Mouse (Mus musculus): ENCODE results near the gene Dclre1c.
"Not testable (repeated sequence)": the region's sequence is repeated elsewhere in the genome, so short reads cannot be mapped to it uniquely, and the experiment has no call there.

Gene Dclre1c

GRCm38 (mm10) chr2:3423841-3424578 is at the start of gene Dclre1c:
Gene Dclre1c, plus strand, starts transcription at chr2:3424131.
- DNase-seq (ENCODE audit: low spot score in 2 of 2), result peak; percentile 91 to 95

- no peak for DNase-seq (ENCODE audit: low spot score in 2 of 2)
Observed at GRCm38 (mm10) chr2:3387105-3387860, 36.6 kb upstream of the Dclre1c start.

- no peak for DNase-seq (ENCODE audit: low spot score in 2 of 2)
Observed at GRCm38 (mm10) chr2:3391945-3392344, 32.0 kb upstream of the Dclre1c start.

- DNase-seq (ENCODE audit: low spot score in 2 of 2), result not testable (repeated sequence)
Observed at GRCm38 (mm10) chr2:3397110-3397509, 26.8 kb upstream of the Dclre1c start, which contains the start of gene Olah. Gene Olah, minus strand, starts transcription at chr2:3397210.

GRCm38 (mm10) chr2:3405981-3406380 is 17.9 kb upstream of the Dclre1c start:
- no peak for DNase-seq (ENCODE audit: low spot score in 2 of 2)

GRCm38 (mm10) chr2:3407756-3408155 is 16.2 kb upstream of the Dclre1c start:
- no peak for DNase-seq (ENCODE audit: low spot score in 2 of 2)

GRCm38 (mm10) chr2:3414241-3414640 is 9.7 kb upstream of the Dclre1c start:
- peak in 1 of 2 experiments; percentile 14 for DNase-seq (ENCODE audit: low spot score in 2 of 2)

GRCm38 (mm10) chr2:3415676-3416075 is 8.3 kb upstream of the Dclre1c start:
- no peak for DNase-seq (ENCODE audit: low spot score in 2 of 2)

GRCm38 (mm10) chr2:3418883-3419431 is 5.0 kb upstream of the Dclre1c start:
- DNase-seq (ENCODE audit: low spot score in 2 of 2), result peak; percentile 96

- DNase-seq (ENCODE audit: low spot score in 2 of 2), result no peak
Observed at GRCm38 (mm10) chr2:3420157-3420556, 3.8 kb upstream of the Dclre1c start.

GRCm38 (mm10) chr2:3422548-3422947 is 1.4 kb upstream of the Dclre1c start, which contains the start of gene Meig1:
Gene Meig1, minus strand, starts transcription at chr2:3422648.
- no peak for DNase-seq (ENCODE audit: low spot score in 2 of 2)

- no peak for DNase-seq (ENCODE audit: low spot score in 2 of 2)
Observed at GRCm38 (mm10) chr2:3424579-3424910, 614 bp downstream of the Dclre1c start.

- no peak for DNase-seq (ENCODE audit: low spot score in 2 of 2)
Observed at GRCm38 (mm10) chr2:3430956-3431355, 7.0 kb downstream of the Dclre1c start.

GRCm38 (mm10) chr2:3435369-3436061 is 11.6 kb downstream of the Dclre1c start:
- no peak for DNase-seq (ENCODE audit: low spot score in 2 of 2)

- DNase-seq (ENCODE audit: low spot score in 2 of 2), result no peak
Observed at GRCm38 (mm10) chr2:3437956-3438355, 14.0 kb downstream of the Dclre1c start.

GRCm38 (mm10) chr2:3444206-3444605 is 20.3 kb downstream of the Dclre1c start:
- no peak for DNase-seq (ENCODE audit: low spot score in 2 of 2)

- no peak for DNase-seq (ENCODE audit: low spot score in 2 of 2)
Observed at GRCm38 (mm10) chr2:3445984-3446383, 22.1 kb downstream of the Dclre1c start.

GRCm38 (mm10) chr2:3449431-3449830 is 25.5 kb downstream of the Dclre1c start:
- no peak for DNase-seq (ENCODE audit: low spot score in 2 of 2)

- no peak for DNase-seq (ENCODE audit: low spot score in 2 of 2)
Observed at GRCm38 (mm10) chr2:3453096-3453495, 29.2 kb downstream of the Dclre1c start.

GRCm38 (mm10) chr2:3456590-3456989 is 32.7 kb downstream of the Dclre1c start:
- no peak for DNase-seq (ENCODE audit: low spot score in 2 of 2)

- no peak for DNase-seq (ENCODE audit: low spot score in 2 of 2)
Observed at GRCm38 (mm10) chr2:3473891-3474290, 50.0 kb downstream of the Dclre1c start.

- peak; percentile 17 to 23 for DNase-seq (ENCODE audit: low spot score in 2 of 2)
Observed at GRCm38 (mm10) chr2:3474361-3474805, 50.5 kb downstream of the Dclre1c start.

All from heart, adult 9 months (tissue).